32 mouse cellular contexts compared by ENCODE assay signal in the genomic region with DNA sequence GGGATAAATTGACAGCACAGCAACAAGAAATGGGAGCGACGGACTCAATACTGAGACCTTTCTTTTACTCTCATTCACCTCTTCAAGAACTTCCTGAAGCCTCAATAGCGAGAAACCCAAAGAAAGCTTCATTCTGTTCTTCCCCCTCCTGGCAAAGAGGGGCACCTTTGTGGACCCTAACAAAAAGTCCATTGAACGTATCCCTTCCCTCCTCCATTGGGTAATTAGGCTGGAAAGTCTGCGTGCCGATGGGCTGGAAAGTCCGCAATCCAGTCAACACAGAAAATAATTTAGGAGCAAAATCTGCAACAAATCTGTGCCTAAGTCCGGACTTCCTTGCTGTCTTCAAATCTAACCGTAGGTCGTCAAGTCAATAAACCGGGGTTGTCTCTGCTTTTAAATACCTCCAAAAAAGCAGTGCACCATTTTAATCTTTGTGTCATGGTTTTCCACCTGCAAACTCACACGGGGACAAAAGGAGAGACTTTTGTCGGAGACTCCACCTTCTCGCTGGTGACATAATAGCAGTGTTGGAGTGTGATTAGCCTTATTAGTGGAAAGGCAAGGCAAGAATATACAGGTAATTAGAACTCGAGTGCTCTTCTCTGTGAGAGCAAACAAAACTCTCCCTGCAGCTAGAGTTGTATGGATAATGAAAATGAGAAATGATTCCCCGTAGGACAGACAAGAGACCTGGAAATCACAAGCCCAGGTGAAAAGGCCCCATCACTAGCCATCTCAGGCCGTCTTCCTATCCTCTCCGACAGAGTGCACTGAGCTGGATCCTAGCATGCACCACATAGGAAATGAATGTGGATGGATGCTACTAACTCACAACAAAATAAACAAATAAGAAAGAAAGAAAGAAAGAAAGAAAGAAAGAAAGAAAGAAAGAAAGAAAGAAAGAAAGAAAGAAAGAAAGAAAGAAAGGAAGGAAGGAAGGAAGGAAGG. TPM values are rescaled to one million over a fixed set of nuclear protein-coding genes. Genes with fewer than 3 reads are reported as not detected.
"Had no signal": no experiment of that assay in that cellular context is flagged by ENCODE, and none has a peak within 500 bp of the region (broad histone marks: within the 10 kb centered on the region; RNA-seq: fewer than 3 reads in every experiment).

No protein-coding gene starts in this region.

- H3K4me1 ChIP-seq: limb, embryonic 10.5 days; liver, embryonic 15.5 days; megakaryocyte, embryonic 14.5 days; midbrain, embryonic 13.5 days had no signal

- ATAC-seq: liver, embryonic 12.5 days; midbrain, embryonic 13.5 days; midbrain, embryonic 16.5 days had no signal

- H3K36me3 ChIP-seq: liver, embryonic 12.5 days; liver, embryonic 15.5 days; lung, embryonic 15.5 days; midbrain, embryonic 13.5 days; neural tube, embryonic 15.5 days had no signal

- H3K27me3 ChIP-seq: limb, embryonic 13.5 days; liver, embryonic 12.5 days; liver, embryonic 15.5 days; lung, embryonic 15.5 days; megakaryocyte, embryonic 14.5 days; midbrain, embryonic 13.5 days; neural tube, embryonic 15.5 days had no signal

- H3K9ac ChIP-seq: limb, embryonic 13.5 days; liver, embryonic 12.5 days; liver, embryonic 15.5 days; lung, embryonic 15.5 days; midbrain, embryonic 13.5 days; neural tube, embryonic 15.5 days had no signal

- H3K9me3 ChIP-seq: limb, embryonic 10.5 days; limb, embryonic 13.5 days; liver, embryonic 12.5 days; liver, embryonic 15.5 days; lung, embryonic 15.5 days; midbrain, embryonic 13.5 days; neural tube, embryonic 15.5 days had no signal

- H3K4me2 ChIP-seq: limb, embryonic 13.5 days; liver, embryonic 12.5 days; liver, embryonic 15.5 days; lung, embryonic 15.5 days; midbrain, embryonic 13.5 days; neural tube, embryonic 15.5 days had no signal

- H3K4me3 ChIP-seq: limb, embryonic 10.5 days; limb, embryonic 13.5 days; liver, embryonic 12.5 days; liver, embryonic 15.5 days; lung, embryonic 15.5 days; megakaryocyte, embryonic 14.5 days; midbrain, embryonic 10.5 days; midbrain, embryonic 13.5 days; myocyte; neural tube, embryonic 15.5 days had no signal

- H3K27ac ChIP-seq: limb, embryonic 10.5 days; limb, embryonic 13.5 days; liver, embryonic 12.5 days; liver, embryonic 15.5 days; lung, embryonic 15.5 days; midbrain, embryonic 10.5 days; midbrain, embryonic 13.5 days; neural tube, embryonic 15.5 days had no signal

- DNase-seq: kidney, adult 9 months; kidney, postnatal 14 days; kidney, postnatal 4 days; layer of hippocampus, adult 9-11 months; liver; lung, adult 18-20 months; lung, postnatal 10 days; lung, postnatal 36 days; thymus, adult 18-20 months; thymus, postnatal 36 days had no signal

RNA-seq across cellular contexts. Expression of a gene that starts 24.0 kb away (rescaled TPM):
- total RNA-seq: layer of hippocampus, adult 18-20 months; layer of hippocampus, postnatal 25 days; left cerebral cortex, adult 18-20 months; left cerebral cortex, postnatal 25 days; monocyte, adult 5-6 weeks had no signal
- polyA plus RNA-seq: kidney, embryonic 16.5 days; limb, embryonic 10.5 days; limb, embryonic 13.5 days; liver, embryonic 12.5 days; liver, embryonic 15.5 days; lung, embryonic 15.5 days; midbrain, embryonic 10.5 days; midbrain, embryonic 13.5 days; midbrain, embryonic 16.5 days; myocyte; neural tube, embryonic 11.5 days; neural tube, embryonic 15.5 days; small intestine, adult 2 months; spleen, adult 2 months; stomach, embryonic 16.5 days; urinary bladder, adult 2 months had no signal
